Comparison of ENCODE assay signal across 14 mouse cellular contexts in the genomic region with DNA sequence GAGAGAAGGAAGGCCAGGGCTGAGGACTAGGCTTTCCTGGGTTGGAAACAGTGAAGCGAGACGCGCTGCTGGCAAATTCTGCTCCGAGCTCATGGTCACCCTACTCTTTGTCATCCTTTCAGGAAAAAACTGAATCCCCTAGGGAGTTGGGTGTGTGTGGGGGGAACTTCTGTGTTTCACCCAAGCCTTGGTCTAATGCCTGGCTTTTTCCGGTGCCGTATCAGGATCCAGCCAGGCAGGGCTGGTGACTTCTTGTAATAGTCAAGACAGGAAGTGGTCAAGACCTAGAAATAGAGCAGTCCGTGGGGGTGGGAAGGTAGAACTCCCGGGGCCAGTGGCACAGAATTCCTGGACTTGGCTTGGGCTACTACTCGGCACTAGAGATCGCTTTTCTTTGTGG. TPM values are rescaled to one million over a fixed set of nuclear protein-coding genes. Genes with fewer than 3 reads are reported as not detected.
A peak's percentile ranks its signal among the peaks of the same experiment; 100 is the strongest.
DNase-seq lines count a peak whose midpoint lies in the region; ATAC-seq and TF ChIP-seq lines count a peak whose summit lies in the region.
"Had no signal": no experiment of that assay in that cellular context is flagged by ENCODE, and none has a peak within 500 bp of the region (broad histone marks: within the 10 kb centered on the region; RNA-seq: fewer than 3 reads in every experiment).

No protein-coding gene starts in this region.

- no peak for TF ChIP-seq EP300 in lung, postnatal 0 days (IDR thresholded peaks at IDR 0.05)

- H3K4me2 ChIP-seq in forebrain, embryonic 11.5 days (ENCODE audit: low read depth, low read length, severe bottlenecking): no peak overlapping the region
- H3K4me2 ChIP-seq in forebrain, embryonic 14.5 days (ENCODE audit: low read length): no peak overlapping the region
- no peak overlapping the region for H3K4me2 ChIP-seq in lung, postnatal 0 days (replicated peaks; ENCODE audit: low read depth, low read length)
- H3K4me2 ChIP-seq: forebrain, embryonic 12.5 days; limb, embryonic 15.5 days; neural tube, embryonic 15.5 days had no signal

- 78% methylated on average over 10 of the region's 10 CpGs for WGBS in forebrain, embryonic 11.5 days
- WGBS in forebrain, embryonic 14.5 days: 89% methylated on average over 10 of the region's 10 CpGs
- whole genome bisulfite sequencing in limb, embryonic 10.5 days: 84% methylated on average over 10 of the region's 10 CpGs
- 50% methylated on average over 10 of the region's 10 CpGs for WGBS in lung, postnatal 0 days

- no peak overlapping the region for H3K4me3 ChIP-seq in forebrain, embryonic 11.5 days (ENCODE audit: low read depth, low read length)
- no peak overlapping the region for H3K4me3 ChIP-seq in forebrain, embryonic 14.5 days (ENCODE audit: low read depth, low read length)
- H3K4me3 ChIP-seq in limb, embryonic 10.5 days: no peak overlapping the region
- no peak overlapping the region for H3K4me3 ChIP-seq in lung, postnatal 0 days (ENCODE audit: low read depth, low read length)
- H3K4me3 ChIP-seq: forebrain, embryonic 12.5 days; left cerebral cortex, adult 2 months; limb, embryonic 15.5 days; neural tube, embryonic 15.5 days had no signal

- H3K9ac ChIP-seq in forebrain, embryonic 11.5 days (ENCODE audit: low read length): no peak overlapping the region
- no peak overlapping the region for H3K9ac ChIP-seq in forebrain, embryonic 14.5 days (ENCODE audit: low read length)
- H3K9ac ChIP-seq in lung, postnatal 0 days (replicated peaks; ENCODE audit: low read depth): no peak overlapping the region
- H3K9ac ChIP-seq: forebrain, embryonic 12.5 days; limb, embryonic 15.5 days; neural tube, embryonic 15.5 days had no signal

- no peak for TF ChIP-seq CTCF in lung, postnatal 0 days (IDR thresholded peaks at IDR 0.05)

- H3K36me3 ChIP-seq in forebrain, embryonic 11.5 days (ENCODE audit: control insufficient read depth, insufficient read depth, low read length): no peaks in the 10 kb centered on the region
- H3K36me3 ChIP-seq in forebrain, embryonic 14.5 days (ENCODE audit: control insufficient read depth, insufficient read depth, low read length): no peaks in the 10 kb centered on the region
- no peaks in the 10 kb centered on the region for H3K36me3 ChIP-seq in limb, embryonic 10.5 days
- no peaks in the 10 kb centered on the region for H3K36me3 ChIP-seq in lung, postnatal 0 days (ENCODE audit: insufficient read depth, low read length)
- H3K36me3 ChIP-seq: forebrain, embryonic 12.5 days; limb, embryonic 15.5 days; neural tube, embryonic 15.5 days had no signal

- H3K4me1 ChIP-seq in forebrain, embryonic 11.5 days (replicated peaks; ENCODE audit: control insufficient read depth, insufficient read depth, low read length): no peaks in the 10 kb centered on the region
- no peaks in the 10 kb centered on the region for H3K4me1 ChIP-seq in forebrain, embryonic 14.5 days (ENCODE audit: control insufficient read depth, insufficient read depth, low read length)
- peaks cover 19% of the 10 kb centered on the region for H3K4me1 ChIP-seq in limb, embryonic 10.5 days
- no peaks in the 10 kb centered on the region for H3K4me1 ChIP-seq in lung, postnatal 0 days (ENCODE audit: insufficient read depth, low read depth, low read length)
- H3K4me1 ChIP-seq: forebrain, embryonic 12.5 days; limb, embryonic 15.5 days; neural tube, embryonic 15.5 days had no signal

- H3K9me3 ChIP-seq in forebrain, embryonic 11.5 days (ENCODE audit: control insufficient read depth, low read length): no peaks in the 10 kb centered on the region
- no peaks in the 10 kb centered on the region for H3K9me3 ChIP-seq in forebrain, embryonic 14.5 days (replicated peaks; ENCODE audit: control insufficient read depth, low read length)
- no peaks in the 10 kb centered on the region for H3K9me3 ChIP-seq in limb, embryonic 10.5 days (replicated peaks)
- no peaks in the 10 kb centered on the region for H3K9me3 ChIP-seq in lung, postnatal 0 days (ENCODE audit: low read length)
- H3K9me3 ChIP-seq: forebrain, embryonic 12.5 days; limb, embryonic 15.5 days; neural tube, embryonic 15.5 days had no signal

- no peak for ATAC-seq in forebrain, embryonic 11.5 days (replicated peaks; ENCODE audit: low FRiP score)
- no peak for ATAC-seq in forebrain, embryonic 14.5 days
- peak; percentile 79 for ATAC-seq in granulocyte monocyte progenitor cell, adult 5-6 weeks (replicated peaks; ENCODE audit: poor library complexity, severe bottlenecking)
- peak; percentile 71 for ATAC-seq in megakaryocyte progenitor cell, adult 5-6 weeks (replicated peaks; ENCODE audit: poor library complexity)
- ATAC-seq in lung, postnatal 0 days: no peak

- no peaks in the 10 kb centered on the region for H3K27me3 ChIP-seq in forebrain, embryonic 11.5 days (ENCODE audit: control insufficient read depth, insufficient read depth, low read length)
- H3K27me3 ChIP-seq in forebrain, embryonic 14.5 days (replicated peaks; ENCODE audit: control insufficient read depth, insufficient read depth, low read length): no peaks in the 10 kb centered on the region
- no peaks in the 10 kb centered on the region for H3K27me3 ChIP-seq in limb, embryonic 10.5 days (ENCODE audit: low read depth, poor library complexity, severe bottlenecking)
- H3K27me3 ChIP-seq in lung, postnatal 0 days (replicated peaks; ENCODE audit: insufficient read depth, low read length): no peaks in the 10 kb centered on the region
- H3K27me3 ChIP-seq: forebrain, embryonic 12.5 days; limb, embryonic 15.5 days; neural tube, embryonic 15.5 days had no signal

- DNase-seq in forebrain, embryonic 11.5 days (ENCODE audit: low spot score): peak; percentile 42
- DNase-seq in forebrain, embryonic 14.5 days (ENCODE audit: low spot score): no peak
- DNase-seq in kidney, adult 8-10 months: peak; percentile 18 to 24
- no peak for DNase-seq in kidney, postnatal 14 days
- DNase-seq in limb, embryonic 10.5 days (ENCODE audit: low spot score): no peak
- DNase-seq in lung, postnatal 0 days (ENCODE audit: low spot score): no peak
- DNase-seq: adrenal gland, adult 8-10 months; cerebellum, adult 9-11 months had no signal

- H3K27ac ChIP-seq in forebrain, embryonic 11.5 days (ENCODE audit: low read depth, low read length): no peak overlapping the region
- no peak overlapping the region for H3K27ac ChIP-seq in forebrain, embryonic 14.5 days (ENCODE audit: low read depth, low read length)
- H3K27ac ChIP-seq in limb, embryonic 10.5 days: no peak overlapping the region; the same call in 1 of the 2 replicates
- H3K27ac ChIP-seq in lung, postnatal 0 days (ENCODE audit: low read length): no peak overlapping the region
- H3K27ac ChIP-seq: forebrain, embryonic 12.5 days; left cerebral cortex, adult 2 months; limb, embryonic 15.5 days; neural tube, embryonic 15.5 days had no signal

RNA-seq across cellular contexts. Expression of a gene that starts 11.4 kb away (rescaled TPM):
- polyA plus RNA-seq in forebrain, embryonic 11.5 days (2014; fragmentation: Nextera tagmentation; extraction: Ambion mirVana): 0.98 and 1.1 TPM in 2 replicates
- 0.24 and 0.27 TPM in 2 replicates for polyA plus RNA-seq in forebrain, embryonic 14.5 days (2014; fragmentation: Nextera tagmentation; extraction: Ambion mirVana)
- 1.9 and 3.9 TPM in 2 replicates for total RNA-seq in granulocyte monocyte progenitor cell, adult 5-6 weeks (2014; fragmentation: Nextera tagmentation)
- total RNA-seq in granulocyte monocyte progenitor cell, adult 5-6 weeks (2017): 5.5 and 7.2 TPM in 2 replicates
- 2.0 and 2.2 TPM in 2 replicates for total RNA-seq in megakaryocyte progenitor cell, adult 5-6 weeks (2015)
- 4.0 and 5.3 TPM in 2 replicates for total RNA-seq in megakaryocyte progenitor cell, adult 5-6 weeks (2017)
- polyA plus RNA-seq in limb, embryonic 10.5 days (2016; fragmentation: Nextera tagmentation; extraction: Ambion mirVana): 2.6 and 2.7 TPM in 2 replicates
- 6.9 and 7.1 TPM in 2 replicates for polyA plus RNA-seq in lung, postnatal 0 days (2015; fragmentation: Nextera tagmentation; extraction: Ambion mirVana)

RNA-seq across cellular contexts. Expression of a gene that starts 45.9 kb away (rescaled TPM):
- 0.44 and 0.84 TPM in 2 replicates for polyA plus RNA-seq in forebrain, embryonic 11.5 days (2014; fragmentation: Nextera tagmentation; extraction: Ambion mirVana)
- 1.7 and 3.0 TPM in 2 replicates for polyA plus RNA-seq in forebrain, embryonic 14.5 days (2014; fragmentation: Nextera tagmentation; extraction: Ambion mirVana)
- 2.2 and 5.2 TPM in 2 replicates for total RNA-seq in granulocyte monocyte progenitor cell, adult 5-6 weeks (2014; fragmentation: Nextera tagmentation)
- 1.2 and 1.6 TPM in 2 replicates for total RNA-seq in granulocyte monocyte progenitor cell, adult 5-6 weeks (2017)
- 2.2 and 3.2 TPM in 2 replicates for total RNA-seq in megakaryocyte progenitor cell, adult 5-6 weeks (2015)
- total RNA-seq in megakaryocyte progenitor cell, adult 5-6 weeks (2017): 1.8 and 4.9 TPM in 2 replicates
- 3.0 and 3.1 TPM in 2 replicates for polyA plus RNA-seq in limb, embryonic 10.5 days (2016; fragmentation: Nextera tagmentation; extraction: Ambion mirVana)
- 80.4 and 87.4 TPM in 2 replicates for polyA plus RNA-seq in lung, postnatal 0 days (2015; fragmentation: Nextera tagmentation; extraction: Ambion mirVana)

RNA-seq across cellular contexts. Expression of a gene that starts 45.9 kb away (rescaled TPM):
- 56.4 and 62.7 TPM in 2 replicates for polyA plus RNA-seq in forebrain, embryonic 11.5 days (2014; fragmentation: Nextera tagmentation; extraction: Ambion mirVana)
- polyA plus RNA-seq in forebrain, embryonic 14.5 days (2014; fragmentation: Nextera tagmentation; extraction: Ambion mirVana): 50.2 and 50.4 TPM in 2 replicates
- 41.5 and 47.6 TPM in 2 replicates for total RNA-seq in granulocyte monocyte progenitor cell, adult 5-6 weeks (2014; fragmentation: Nextera tagmentation)
- 44.2 and 60.1 TPM in 2 replicates for total RNA-seq in granulocyte monocyte progenitor cell, adult 5-6 weeks (2017)
- 72.1 and 80.0 TPM in 2 replicates for total RNA-seq in megakaryocyte progenitor cell, adult 5-6 weeks (2015)
- total RNA-seq in megakaryocyte progenitor cell, adult 5-6 weeks (2017): 48.6 and 58.0 TPM in 2 replicates
- polyA plus RNA-seq in limb, embryonic 10.5 days (2016; fragmentation: Nextera tagmentation; extraction: Ambion mirVana): 49.5 and 60.4 TPM in 2 replicates
- 18.4 and 20.0 TPM in 2 replicates for polyA plus RNA-seq in lung, postnatal 0 days (2015; fragmentation: Nextera tagmentation; extraction: Ambion mirVana)

Comparison
In these comparisons a context has a peak if more than half of its experiments do, and no peak if none do; other contexts are left out.
1. DNase-seq: peak in forebrain, embryonic 11.5 days (single experiment) and kidney, adult 8-10 months (2 of 2); none in forebrain, embryonic 14.5 days (single experiment), kidney, postnatal 14 days (single experiment), limb, embryonic 10.5 days (single experiment) and lung, postnatal 0 days (single experiment).
2. ATAC-seq: peak in granulocyte monocyte progenitor cell, adult 5-6 weeks (single experiment) and megakaryocyte progenitor cell, adult 5-6 weeks (single experiment); none in forebrain, embryonic 11.5 days (single experiment), forebrain, embryonic 14.5 days (single experiment) and lung, postnatal 0 days (single experiment).
3. RNA of a gene that starts 45.9 kb away (polyA plus RNA-seq): 80.4 to 87.4 TPM in lung, postnatal 0 days; 3.0 to 3.1 TPM in limb, embryonic 10.5 days, 1.7 to 3.0 TPM in forebrain, embryonic 14.5 days and 0.44 to 0.84 TPM in forebrain, embryonic 11.5 days; every median in the first group is over 10 times any median in the second.